Mouse (Mus musculus) thymus, adult 2 months (tissue): ENCODE measurements around the gene Nell1. TPM values are rescaled to one million over a fixed set of nuclear protein-coding genes. Genes with fewer than 3 reads are reported as not detected.

Experiments
- DNase-seq: peaks from one replicate; pipeline ENCODE4 v3.0.0; 2021
- H3K27ac ChIP-seq: fragments of 200-500 bp; 2 replicates; pipeline ENCODE4 v1.5.1; 2012; ENCODE audit warnings: low read length, control low read depth; ENCODE audit not compliant: control insufficient read depth, insufficient read depth
- H3K27me3 ChIP-seq: fragments of 200-500 bp; 2 replicates; pipeline ENCODE4 v1.6.1; 2012; ENCODE audit warnings: mild to moderate bottlenecking, low read length, moderate library complexity, mixed read lengths; ENCODE audit not compliant: control insufficient read depth, insufficient read depth
- H3K36me3 ChIP-seq: fragments of 200-500 bp; 2 replicates; pipeline ENCODE4 v1.6.1; 2012; ENCODE audit warnings: mild to moderate bottlenecking, low read length, moderate library complexity; ENCODE audit not compliant: control insufficient read depth, insufficient read depth
- H3K4me1 ChIP-seq: fragments of 200-500 bp; replicated peaks from 2 replicates; pipeline ENCODE4 v1.6.1; 2012; ENCODE audit warnings: low read length; ENCODE audit not compliant: control insufficient read depth, insufficient read depth
- H3K4me3 ChIP-seq: fragments of 200-500 bp; 2 replicates; pipeline ENCODE4 v1.5.1; 2012; ENCODE audit warnings: mild to moderate bottlenecking, low read length, control low read depth, moderate library complexity; ENCODE audit not compliant: control insufficient read depth, insufficient read depth
- CTCF ChIP-seq: fragments of 200-500 bp; IDR thresholded peaks from 2 replicates; pipeline ENCODE4 v1.5.1; 2012; ENCODE audit warnings: mild to moderate bottlenecking, control low read depth, low read length, moderate library complexity, borderline replicate concordance; ENCODE audit not compliant: control insufficient read depth, poor library complexity, insufficient read depth; ENCODE audit errors: extremely low read depth
- POLR2A ChIP-seq: fragments of 200-500 bp; IDR thresholded peaks from 2 replicates; pipeline ENCODE4 v1.6.1; 2012; ENCODE audit warnings: mild to moderate bottlenecking, low read length, control low read depth, moderate library complexity; ENCODE audit not compliant: control insufficient read depth, poor library complexity, insufficient read depth; ENCODE audit errors: extremely low read depth
- WGBS: fragments of 180-500 bp; shearing (Covaris S2); methylation state at CpG from one replicate; pipeline ENCODE4 v1.1.7; 2018; 5-methylcytosine and 5-hydroxymethylcytosine counted together
- polyA plus RNA-seq: library from polyadenylated mRNA; depleted of rRNA; stranded (reverse); fragments of >200 nt; gene quantifications from 2 replicates; pipeline ENCODE4 v1.2.3, GENCODE M21; 2012

Nell1 gene
- polyA plus RNA-seq, 1 experiment = 0.07 TPM

DNA sequence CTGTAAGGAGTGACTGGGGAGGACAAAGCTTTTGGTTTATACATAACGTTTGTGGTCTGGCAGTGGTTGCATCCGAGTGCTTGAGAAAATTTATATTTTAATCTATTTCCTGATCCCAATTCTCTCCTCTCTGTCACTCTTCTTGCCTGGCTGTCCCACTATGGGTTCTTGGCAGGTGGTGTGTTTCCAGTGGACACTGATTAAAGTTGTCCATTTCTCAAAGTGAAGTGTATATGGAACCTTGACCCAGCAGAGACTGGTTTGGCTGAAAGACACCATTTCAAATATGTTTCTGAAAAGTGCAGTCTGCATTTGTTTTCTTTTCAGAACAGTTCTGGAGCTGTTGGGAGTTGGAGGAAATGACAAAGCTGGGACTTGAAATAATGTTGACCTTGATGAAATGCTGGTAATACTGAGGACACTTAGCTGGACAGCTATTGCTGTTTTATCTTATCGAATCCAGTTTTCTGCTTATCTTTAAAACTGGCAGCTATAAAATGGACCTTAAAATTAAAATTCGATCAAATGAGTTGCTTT, 512.3 kb downstream of the Nell1 start:
- DNase-seq = no peak
- Histone ChIP-seq H3K4me1 (no peaks in the 10 kb centered on the region), H3K27ac (no peak overlapping the region), H3K36me3 (no peaks in the 10 kb centered on the region), H3K27me3 (no peaks in the 10 kb centered on the region), H3K4me3 (no peak overlapping the region)
- 87% methylated on average over 4 of the region's 4 CpGs for WGBS
- TF ChIP-seq POLR2A = no peak
- TF ChIP-seq CTCF = no peak

GRCm38 (mm10) chr7:50501562-50501961, 526.9 kb downstream of the Nell1 start:
- H3K4me3 ChIP-seq = no peak overlapping the region
- DNase-seq = no peak
- H3K27ac ChIP-seq = no peak overlapping the region
- H3K4me1 ChIP-seq = no peaks in the 10 kb centered on the region
- no peak for TF ChIP-seq CTCF
- TF ChIP-seq POLR2A = no peak
- WGBS = 82% methylated on average over 4 of the region's 4 CpGs
- no peaks in the 10 kb centered on the region for H3K27me3 ChIP-seq
- no peaks in the 10 kb centered on the region for H3K36me3 ChIP-seq

DNA sequence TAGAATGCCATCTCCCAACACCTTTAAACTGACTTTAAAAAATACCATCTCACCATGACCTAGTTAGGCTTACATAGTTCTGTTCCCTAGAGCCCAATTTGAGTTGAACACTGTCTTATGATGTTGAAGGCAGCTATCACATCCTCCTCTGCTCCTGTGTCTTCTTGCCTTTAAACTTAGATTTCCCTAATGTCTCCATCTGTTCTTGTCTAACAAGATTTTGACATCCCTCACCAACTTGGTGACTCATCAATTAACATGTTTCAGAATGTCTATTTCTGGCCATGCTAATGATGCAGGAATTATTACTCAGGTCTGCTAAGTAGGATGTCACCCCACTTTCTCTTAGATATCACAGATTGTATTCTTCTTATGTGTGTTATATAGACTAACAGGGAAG, 532.4 kb downstream of the Nell1 start:
- Histone ChIP-seq H3K4me1 (no peaks in the 10 kb centered on the region), H3K36me3 (no peaks in the 10 kb centered on the region), H3K27ac (no peak overlapping the region), H3K27me3 (no peaks in the 10 kb centered on the region), H3K4me3 (no peak overlapping the region)
- TF ChIP-seq POLR2A = no peak
- TF ChIP-seq CTCF = no peak
- no peak for DNase-seq

DNA sequence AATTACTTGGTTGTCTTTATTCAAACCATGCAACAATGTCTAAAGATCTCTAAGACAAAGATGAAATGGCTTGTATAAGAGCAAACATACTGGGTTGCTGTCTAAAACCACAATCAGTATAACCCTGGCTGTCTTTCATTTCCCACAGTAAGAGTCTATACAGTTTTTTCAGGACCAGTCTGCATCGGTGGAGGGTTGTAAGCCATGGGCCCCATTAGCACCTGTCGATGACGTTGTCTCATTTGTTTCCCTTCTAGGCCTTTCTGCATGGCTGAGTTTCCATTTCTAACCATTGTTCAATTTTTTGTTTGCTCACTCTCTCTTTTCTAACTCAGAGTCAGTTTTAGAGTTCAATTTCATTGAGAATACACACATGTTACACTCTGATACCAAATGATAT, 540.2 kb downstream of the Nell1 start:
- no peaks in the 10 kb centered on the region for H3K27me3 ChIP-seq
- H3K36me3 ChIP-seq = no peaks in the 10 kb centered on the region
- TF ChIP-seq CTCF (no peak), POLR2A (no peak)
- no peak for DNase-seq
- H3K27ac ChIP-seq = no peak overlapping the region
- H3K4me1 ChIP-seq = no peaks in the 10 kb centered on the region
- no peak overlapping the region for H3K4me3 ChIP-seq
- WGBS = 97% methylated on average over 3 of the region's 3 CpGs

GRCm38 (mm10) chr7:50516681-50517080, 542.0 kb downstream of the Nell1 start:
- no peaks in the 10 kb centered on the region for H3K36me3 ChIP-seq
- TF ChIP-seq CTCF = no peak
- no peak for TF ChIP-seq POLR2A
- H3K4me3 ChIP-seq = no peak overlapping the region
- 86% methylated on average over 3 of the region's 3 CpGs for WGBS
- DNase-seq = no peak
- no peaks in the 10 kb centered on the region for H3K4me1 ChIP-seq
- H3K27me3 ChIP-seq = no peaks in the 10 kb centered on the region
- no peak overlapping the region for H3K27ac ChIP-seq

- no peaks in the 10 kb centered on the region for H3K4me1 ChIP-seq
- no peaks in the 10 kb centered on the region for H3K36me3 ChIP-seq
- no peak overlapping the region for H3K27ac ChIP-seq
- DNase-seq = no peak
- WGBS = 40% methylated on average over 5 of the region's 5 CpGs
- no peaks in the 10 kb centered on the region for H3K27me3 ChIP-seq
- TF ChIP-seq CTCF = no peak
- TF ChIP-seq POLR2A = no peak
- H3K4me3 ChIP-seq = no peak overlapping the region
Observed at GRCm38 (mm10) chr7:50543373-50543772, 568.7 kb downstream of the Nell1 start.

DNA sequence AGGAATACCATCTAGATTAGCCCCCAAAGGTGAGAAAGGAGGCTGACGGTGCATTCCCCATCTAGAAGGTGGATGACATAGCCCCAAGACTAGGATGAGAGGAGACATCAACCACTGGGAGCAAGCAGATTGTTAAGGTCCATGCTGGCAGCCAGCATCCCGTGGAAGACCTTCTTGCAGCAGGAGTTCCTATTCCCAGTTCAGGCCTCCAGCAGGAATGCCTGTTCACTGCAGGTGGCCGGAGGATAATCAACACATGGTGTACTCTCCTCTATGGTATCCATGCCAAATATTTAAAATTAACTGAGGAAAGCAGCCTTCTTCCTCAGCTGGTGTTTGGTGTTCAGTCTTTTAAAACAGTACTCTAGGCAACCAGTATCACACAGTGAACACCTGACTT, 574.9 kb downstream of the Nell1 start:
- no peak for DNase-seq
- no peak overlapping the region for H3K4me3 ChIP-seq
- H3K27me3 ChIP-seq = no peaks in the 10 kb centered on the region
- whole genome bisulfite sequencing = 81% methylated on average over 3 of the region's 3 CpGs
- TF ChIP-seq CTCF (no peak), POLR2A (no peak)
- H3K36me3 ChIP-seq = no peaks in the 10 kb centered on the region
- no peaks in the 10 kb centered on the region for H3K4me1 ChIP-seq
- H3K27ac ChIP-seq = no peak overlapping the region
